Mouse (Mus musculus) adrenal gland, postnatal 36 days (tissue): ENCODE results near the gene Tex22. TPM values are rescaled to one million over a fixed set of nuclear protein-coding genes. Genes with fewer than 3 reads are reported as not detected.

Experiments used
- DNase-seq, 2 experiments: peaks; one replicate each; pipeline ENCODE4 v3.0.0; 2021; ENCODE audit warnings: mixed read lengths in 1 of 2
- microRNA-seq: library from miRNA; unstranded; fragments of <30 nt; microRNA quantifications from one replicate; pipeline ENCODE4 v1.2.0, GENCODE M21; 2021
- total RNA-seq, 2 experiments: library from RNA; stranded (reverse); gene quantifications; 2 replicates each; pipeline ENCODE4 v1.2.3; 2021

Tex22 gene
- total RNA-seq, 2 experiments from 2014 or later, result 0.46 TPM; not detected in 1

- no peak for DNase-seq
Measured at GRCm38 (mm10) chr12:113137260-113138213, 63.2 kb downstream of the Tex22 start.

- DNase-seq, result no peak
Measured at GRCm38 (mm10) chr12:113138291-113138690, 64.0 kb downstream of the Tex22 start.

Small RNA genes lying within 50 kb of the gene (microRNA-seq; reads per million reads assigned to microRNA genes)
- gene Gm44471, result not detected

Other genes starting within 250 kb of the Tex22 start
- gene Cdca4, start 245.1 kb upstream of the Tex22 start, total RNA-seq, result 10 to 100 TPM; 14.7 to 19.5 TPM
- under 1 TPM; 0.33 to 0.40 TPM for gene Gpr132, start 206.3 kb upstream of the Tex22 start, total RNA-seq
- 1 to 10 TPM; 4.3 to 6.5 TPM for gene Jag2, start 144.7 kb upstream of the Tex22 start, total RNA-seq
- gene Nudt14, start 132.4 kb upstream of the Tex22 start, total RNA-seq, result 10 to 100 TPM; 26.5 to 34.7 TPM
- gene Btbd6, start 98.0 kb upstream of the Tex22 start, total RNA-seq, result 10 to 100 TPM; 15.5 to 23.7 TPM
- gene Brf1, start 73.8 kb upstream of the Tex22 start, total RNA-seq, result 10 to 100 TPM; 42.9 to 49.6 TPM
- 10 to 100 TPM; 39.7 to 46.3 TPM for gene Pacs2, start 60.0 kb upstream of the Tex22 start, total RNA-seq
- 10 to 100 TPM; 76.8 to 99.8 TPM for gene Mta1, start 23.8 kb downstream of the Tex22 start, total RNA-seq
- gene Crip2, start 65.7 kb downstream of the Tex22 start, total RNA-seq, result 10 to 100 TPM; 51.8 to 52.5 TPM
- gene Crip1, start 71.8 kb downstream of the Tex22 start, total RNA-seq, result 10 to 100 TPM; 44.1 to 71.1 TPM
- 1 to 10 TPM; 1.7 TPM for gene Tedc1, start 81.9 kb downstream of the Tex22 start, total RNA-seq
- 1 to 10 TPM; 4.5 to 7.4 TPM for gene Tmem121, start 111.4 kb downstream of the Tex22 start, total RNA-seq